Mouse (Mus musculus) hindbrain, embryonic 12.5 days (tissue): ENCODE results near the gene Fry. TPM values are rescaled to one million over a fixed set of nuclear protein-coding genes. Genes with fewer than 3 reads are reported as not detected.

Experiments
- ATAC-seq: fragments of 200-750 bp; cut with Nextera tagmentation; 2 replicates; pipeline ENCODE4 v1.8.0; 2017; ENCODE audit warnings: moderate TSS enrichment; ENCODE audit not compliant: low FRiP score
- H3K27ac ChIP-seq: fragments of 300-500 bp; sonication (generic); 2 replicates; pipeline ENCODE4 v1.5.1; 2016; ENCODE audit warnings: mild to moderate bottlenecking
- H3K27me3 ChIP-seq: fragments of 300-500 bp; sonication (generic); 2 replicates; pipeline ENCODE4 v1.6.1; 2016; ENCODE audit warnings: mild to moderate bottlenecking
- H3K36me3 ChIP-seq: fragments of 300-500 bp; sonication (generic); 2 replicates; pipeline ENCODE4 v1.6.1; 2016; ENCODE audit warnings: mild to moderate bottlenecking
- H3K4me1 ChIP-seq: fragments of 300-500 bp; sonication (generic); 2 replicates; pipeline ENCODE4 v1.6.1; 2016
- H3K4me2 ChIP-seq: fragments of 300-500 bp; sonication (generic); replicated peaks from 2 replicates; pipeline ENCODE4 v1.6.1; 2016; ENCODE audit warnings: mild to moderate bottlenecking
- H3K4me3 ChIP-seq: fragments of 300-500 bp; sonication (generic); 2 replicates; pipeline ENCODE4 v1.5.1; 2016; ENCODE audit warnings: mild to moderate bottlenecking
- H3K9ac ChIP-seq: fragments of 300-500 bp; sonication (generic); 2 replicates; pipeline ENCODE4 v1.6.1; 2016; ENCODE audit warnings: mild to moderate bottlenecking, moderate library complexity
- H3K9me3 ChIP-seq: fragments of 300-500 bp; sonication (generic); replicated peaks from 2 replicates; pipeline ENCODE4 v1.6.1; 2016; ENCODE audit warnings: mild to moderate bottlenecking
- WGBS: fragments of 180-500 bp; shearing (Covaris S2); methylation state at CpG from one replicate; pipeline ENCODE4 v1.1.7; 2016; 5-methylcytosine and 5-hydroxymethylcytosine counted together
- polyA plus RNA-seq: library from polyadenylated mRNA; unstranded; fragments of >200 nt; fragmentation: Nextera tagmentation; extraction: Ambion mirVana; gene quantifications from 2 replicates; pipeline ENCODE4 v1.2.1, GENCODE M21; 2016

The Fry gene
- polyA plus RNA-seq, 1 experiment from 2014 or later, result 27.9 TPM

GRCm38 (mm10) chr5:150134651-150135050 is 16.2 kb downstream of the Fry start:
- no peaks in the 10 kb centered on the region for H3K9me3 ChIP-seq
- no peak overlapping the region for H3K4me2 ChIP-seq
- no peak for ATAC-seq
- H3K9ac ChIP-seq, result no peak overlapping the region
- H3K27me3 ChIP-seq, result no peaks in the 10 kb centered on the region
- H3K36me3 ChIP-seq, result no peaks in the 10 kb centered on the region
- no peak overlapping the region for H3K27ac ChIP-seq
- 0 out of 2 replicates have a peak, but pooled peaks cover 2% of the 10 kb centered on the region for H3K4me1 ChIP-seq
- WGBS, result 82% methylated on average over 3 of the region's 3 CpGs
- no peak overlapping the region for H3K4me3 ChIP-seq

DNA sequence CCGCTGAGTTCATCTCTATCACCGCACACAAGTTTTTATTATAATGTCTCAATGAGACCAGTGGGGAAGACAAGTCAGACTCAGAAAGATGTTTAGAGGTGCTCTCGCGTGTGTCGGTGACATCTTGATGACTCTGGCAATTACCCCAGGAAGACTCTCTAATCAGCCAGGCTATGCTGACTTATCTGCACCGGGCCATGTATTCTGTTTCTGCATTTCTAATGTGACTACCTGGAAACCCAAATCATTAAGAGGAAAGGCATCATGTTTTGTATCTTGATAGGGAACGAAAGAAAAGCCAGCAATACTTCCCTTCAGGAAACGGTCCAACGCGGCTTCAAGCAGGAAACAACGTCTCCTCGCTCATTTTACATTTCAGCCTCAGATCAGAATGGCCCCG is 17.1 kb downstream of the Fry start:
- Histone ChIP-seq H3K36me3 (no peaks in the 10 kb centered on the region), H3K4me1 (no peaks in the 10 kb centered on the region), H3K4me3 (no peak overlapping the region), H3K9me3 (no peaks in the 10 kb centered on the region), H3K27ac (no peak overlapping the region), H3K9ac (no peak overlapping the region), H3K4me2 (no peak overlapping the region), H3K27me3 (no peaks in the 10 kb centered on the region)
- 91% methylated on average over 13 of the region's 13 CpGs for WGBS
- no peak for ATAC-seq

GRCm38 (mm10) chr5:150137772-150138451 is 19.5 kb downstream of the Fry start:
- Histone ChIP-seq H3K4me1 (no peaks in the 10 kb centered on the region), H3K9ac (no peak overlapping the region), H3K4me3 (no peak overlapping the region), H3K27me3 (no peaks in the 10 kb centered on the region), H3K4me2 (no peak overlapping the region), H3K27ac (no peak overlapping the region), H3K9me3 (no peaks in the 10 kb centered on the region), H3K36me3 (no peaks in the 10 kb centered on the region)
- 75% methylated on average over 9 of the region's 9 CpGs for WGBS
- ATAC-seq, result no peak

DNA sequence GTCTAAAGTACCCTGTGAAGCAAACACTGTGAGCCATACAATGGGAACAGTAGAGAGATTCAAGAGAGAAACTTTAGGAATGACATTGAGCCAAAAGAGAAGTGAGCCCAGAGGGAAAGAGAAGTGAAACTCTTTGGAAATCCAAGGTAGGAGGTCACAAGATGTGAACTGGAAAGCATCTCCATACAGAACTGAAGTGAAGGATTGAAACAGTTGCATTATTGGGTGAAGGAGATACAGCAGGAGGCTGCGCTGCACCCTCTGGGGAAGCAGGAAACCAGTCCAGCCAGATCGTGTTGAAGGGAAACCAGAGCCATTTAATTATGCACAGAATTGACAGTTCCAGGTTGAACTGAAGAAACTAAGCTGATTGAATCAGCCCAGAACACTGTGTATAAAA is 22.1 kb downstream of the Fry start:
- ATAC-seq, result no peak
- H3K4me2 ChIP-seq, result no peak overlapping the region
- WGBS, result 62% methylated on average over 2 of the region's 2 CpGs

DNA sequence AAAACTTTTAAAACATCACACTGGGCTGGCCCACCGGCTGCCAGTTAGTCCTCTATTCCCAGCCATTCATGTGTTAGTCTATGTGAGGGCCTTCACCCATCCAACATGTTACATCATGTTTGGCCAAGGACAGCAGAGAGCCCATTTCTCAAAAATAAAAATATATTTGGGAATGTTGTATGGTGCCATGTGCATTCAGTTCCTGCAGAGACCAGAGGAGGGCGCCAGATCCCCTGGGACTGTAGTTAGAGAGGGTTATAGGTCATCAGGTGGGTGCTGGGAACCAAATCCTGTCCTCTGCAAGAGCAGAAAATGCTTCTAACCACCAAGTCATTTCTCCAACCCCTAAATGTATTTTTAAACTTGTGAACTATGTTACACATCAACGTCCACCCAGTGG is 27.5 kb downstream of the Fry start:
- Histone ChIP-seq H3K9me3 (0 out of 2 replicates have a peak, but pooled peaks cover 3% of the 10 kb centered on the region), H3K36me3 (no peaks in the 10 kb centered on the region), H3K4me3 (no peak overlapping the region), H3K9ac (no peak overlapping the region), H3K4me2 (no peak overlapping the region), H3K27ac (no peak overlapping the region), H3K4me1 (no peaks in the 10 kb centered on the region), H3K27me3 (no peaks in the 10 kb centered on the region)
- ATAC-seq, result no peak
- 88% methylated on average over 3 of the region's 3 CpGs for WGBS

More for the DNA sequence above, 22.1 kb downstream of the Fry start:
- Histone ChIP-seq H3K27me3 (no peaks in the 10 kb centered on the region), H3K27ac (no peak overlapping the region), H3K4me3 (no peak overlapping the region), H3K9ac (no peak overlapping the region), H3K9me3 (no peaks in the 10 kb centered on the region), H3K36me3 (no peaks in the 10 kb centered on the region), H3K4me1 (no peaks in the 10 kb centered on the region)

GRCm38 (mm10) chr5:150146612-150147011 is 28.2 kb downstream of the Fry start:
- WGBS, result 88% methylated on average over 4 of the region's 4 CpGs
- 0 out of 2 replicates have a peak, but pooled peaks cover 3% of the 10 kb centered on the region for H3K9me3 ChIP-seq
- H3K9ac ChIP-seq, result no peak overlapping the region
- H3K4me1 ChIP-seq, result no peaks in the 10 kb centered on the region
- ATAC-seq, result no peak
- H3K36me3 ChIP-seq, result no peaks in the 10 kb centered on the region
- H3K4me2 ChIP-seq, result no peak overlapping the region
- H3K27ac ChIP-seq, result no peak overlapping the region
- no peaks in the 10 kb centered on the region for H3K27me3 ChIP-seq
- no peak overlapping the region for H3K4me3 ChIP-seq

DNA sequence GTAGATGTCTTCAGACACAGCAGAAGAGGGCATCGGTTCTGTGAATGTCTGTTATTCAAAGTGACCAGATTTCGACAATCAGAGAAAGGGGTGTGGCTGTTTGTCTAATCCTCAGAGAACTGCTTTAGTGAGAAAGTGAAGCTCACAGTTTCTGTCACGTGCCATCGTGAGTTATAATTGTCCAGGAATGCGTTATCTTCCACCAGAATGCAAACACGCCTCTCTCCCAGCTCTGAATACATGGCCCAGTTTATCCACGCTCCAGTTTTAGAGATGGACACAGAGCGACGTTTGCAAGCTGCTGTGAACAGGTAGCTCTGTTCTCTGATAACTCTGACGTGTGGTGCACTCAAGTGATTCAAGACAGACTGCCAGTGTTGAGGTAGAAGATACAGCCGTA is 31.3 kb downstream of the Fry start:
- Histone ChIP-seq H3K27me3 (no peaks in the 10 kb centered on the region), H3K9ac (no peak overlapping the region), H3K4me2 (no peak overlapping the region), H3K36me3 (no peaks in the 10 kb centered on the region), H3K9me3 (0 out of 2 replicates have a peak, but pooled peaks cover 3% of the 10 kb centered on the region), H3K4me3 (no peak overlapping the region), H3K4me1 (peaks cover 6% of the 10 kb centered on the region; the same call in 1 of the 2 replicates), H3K27ac (no peak overlapping the region)
- no peak for ATAC-seq
- 84% methylated on average over 11 of the region's 11 CpGs for WGBS

GRCm38 (mm10) chr5:150150986-150151385 is 32.5 kb downstream of the Fry start:
- no peak overlapping the region for H3K4me2 ChIP-seq
- no peak for ATAC-seq

DNA sequence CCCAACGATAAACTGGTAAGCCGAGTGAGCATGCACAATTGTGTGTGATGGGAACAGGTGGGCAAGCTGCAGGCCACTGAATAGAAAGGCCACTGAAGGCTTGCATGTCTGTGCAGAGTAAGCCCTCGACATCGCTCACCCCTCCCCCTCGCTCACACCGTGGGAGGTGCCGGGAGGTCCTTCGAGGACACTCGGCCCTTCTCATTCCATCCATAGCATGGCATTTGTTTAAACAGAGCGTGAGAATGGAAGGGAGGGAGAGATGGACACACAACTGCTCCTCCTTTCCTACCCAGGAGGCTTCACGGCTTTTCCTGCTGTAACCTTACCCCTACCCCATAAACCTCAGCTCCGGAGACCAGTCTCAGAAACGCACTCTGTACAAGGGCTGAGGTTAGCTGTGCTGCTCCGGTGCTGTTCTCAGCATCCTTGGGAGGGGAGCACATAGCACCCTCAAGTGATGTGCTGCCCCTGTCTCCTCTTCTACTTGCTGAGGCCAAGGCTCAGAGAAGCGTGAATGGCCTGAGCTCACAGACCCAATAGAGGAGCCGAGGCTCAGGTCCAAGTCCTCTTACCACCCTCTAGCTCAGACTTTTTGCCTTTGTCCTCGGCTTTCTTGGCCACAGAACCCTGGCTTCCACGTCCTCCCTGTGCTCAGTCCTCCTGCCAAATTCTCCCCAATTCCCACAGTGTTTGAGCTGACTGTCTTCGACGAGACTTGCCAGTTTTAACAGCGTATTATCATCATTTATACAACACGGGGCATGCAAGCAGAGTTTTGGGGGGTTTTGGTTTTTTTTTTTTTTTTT is 33.8 kb downstream of the Fry start:
- H3K4me1 ChIP-seq, result peaks cover 6% of the 10 kb centered on the region; the same call in 1 of the 2 replicates
- no peaks in the 10 kb centered on the region for H3K27me3 ChIP-seq
- no peaks in the 10 kb centered on the region for H3K9me3 ChIP-seq
- no peak overlapping the region for H3K9ac ChIP-seq
- H3K4me3 ChIP-seq, result no peak overlapping the region
- H3K4me2 ChIP-seq, result no peak overlapping the region
- no peaks in the 10 kb centered on the region for H3K36me3 ChIP-seq
- H3K27ac ChIP-seq, result no peak overlapping the region
- 70% methylated on average over 22 of the region's 22 CpGs for WGBS
- ATAC-seq, result no peak

More at GRCm38 (mm10) chr5:150150986-150151385, 32.5 kb downstream of the Fry start:
- Histone ChIP-seq H3K9ac (no peak overlapping the region), H3K9me3 (0 out of 2 replicates have a peak, but pooled peaks cover under 1% of the 10 kb centered on the region), H3K27ac (no peak overlapping the region), H3K36me3 (no peaks in the 10 kb centered on the region), H3K4me3 (no peak overlapping the region), H3K27me3 (no peaks in the 10 kb centered on the region), H3K4me1 (peaks cover 6% of the 10 kb centered on the region; the same call in 1 of the 2 replicates)
- WGBS, result 79% methylated on average over 4 of the region's 4 CpGs

DNA sequence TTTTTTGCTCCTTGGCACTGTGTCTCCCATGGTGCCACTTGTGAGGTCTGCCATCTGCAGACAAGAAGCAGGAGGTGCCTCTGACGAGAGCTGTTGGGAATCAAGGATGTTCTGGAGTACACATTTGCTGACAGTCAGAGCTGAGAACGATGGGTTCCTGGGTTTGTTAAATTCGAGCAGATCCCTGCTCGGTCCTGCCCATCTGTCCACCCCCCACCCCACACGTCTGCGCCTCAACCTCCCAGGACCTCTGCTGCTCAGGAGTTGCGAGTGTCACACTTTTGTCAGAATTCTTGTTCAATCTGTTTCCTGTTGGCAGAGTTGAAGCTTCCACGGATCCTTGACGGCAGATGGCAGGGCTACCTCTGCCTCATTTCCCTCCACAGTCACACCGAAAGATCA is 34.4 kb downstream of the Fry start:
- no peak overlapping the region for H3K4me3 ChIP-seq
- no peaks in the 10 kb centered on the region for H3K9me3 ChIP-seq
- no peak overlapping the region for H3K27ac ChIP-seq
- WGBS, result 79% methylated on average over 10 of the region's 10 CpGs
- no peak overlapping the region for H3K4me2 ChIP-seq
- no peaks in the 10 kb centered on the region for H3K36me3 ChIP-seq
- H3K9ac ChIP-seq, result no peak overlapping the region
- no peaks in the 10 kb centered on the region for H3K27me3 ChIP-seq
- H3K4me1 ChIP-seq, result peaks cover 6% of the 10 kb centered on the region; the same call in 1 of the 2 replicates
- no peak for ATAC-seq

DNA sequence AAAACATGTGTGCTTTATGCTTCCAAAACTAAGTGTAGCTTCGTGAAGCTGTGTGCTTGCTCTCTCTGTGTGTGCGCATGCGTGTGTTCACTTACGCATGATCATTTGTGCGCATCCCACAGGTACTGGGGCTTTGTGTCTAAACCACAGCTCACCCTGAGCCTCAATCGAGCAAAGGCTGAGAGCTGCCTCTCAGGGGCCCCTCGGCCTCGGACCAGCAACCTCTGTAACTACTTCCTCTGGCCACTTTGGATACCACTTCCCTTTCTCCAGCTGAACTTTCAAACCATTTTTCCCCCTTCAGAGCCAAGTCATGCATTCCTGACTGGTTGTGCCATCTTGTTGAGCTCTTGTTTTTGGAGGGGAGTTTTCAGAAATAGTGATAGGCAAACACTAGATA is 36.9 kb downstream of the Fry start:
- no peak overlapping the region for H3K4me2 ChIP-seq
- H3K9me3 ChIP-seq, result no peaks in the 10 kb centered on the region
- H3K27ac ChIP-seq, result no peak overlapping the region
- H3K4me3 ChIP-seq, result no peak overlapping the region
- H3K9ac ChIP-seq, result no peak overlapping the region
- peaks cover 6% of the 10 kb centered on the region; the same call in 1 of the 2 replicates for H3K4me1 ChIP-seq
- no peak for ATAC-seq
- H3K36me3 ChIP-seq, result no peaks in the 10 kb centered on the region
- WGBS, result 87% methylated on average over 8 of the region's 8 CpGs
- no peaks in the 10 kb centered on the region for H3K27me3 ChIP-seq

- ATAC-seq, result no peak
- Histone ChIP-seq H3K4me1 (peaks cover 6% of the 10 kb centered on the region; the same call in 1 of the 2 replicates), H3K9ac (no peak overlapping the region), H3K27ac (no peak overlapping the region), H3K27me3 (no peaks in the 10 kb centered on the region), H3K9me3 (no peaks in the 10 kb centered on the region), H3K4me3 (no peak overlapping the region), H3K4me2 (no peak overlapping the region), H3K36me3 (no peaks in the 10 kb centered on the region)
- 90% methylated on average over 16 of the region's 16 CpGs for WGBS
Measured at GRCm38 (mm10) chr5:150156063-150156786, 37.8 kb downstream of the Fry start.
